Mouse (Mus musculus) liver, postnatal 0 days (tissue): ENCODE results near the gene Tmem176b.

Source experiments
- CTCF ChIP-seq: sonication (generic); IDR thresholded peaks from 2 replicates; pipeline ENCODE4 v1.5.1; 2016; ENCODE audit warnings: antibody characterized with exemption, low read depth
- EP300 ChIP-seq: IDR thresholded peaks from 2 replicates; pipeline ENCODE4 v1.6.1; 2016; ENCODE audit warnings: antibody characterized with exemption, low read depth, mild to moderate bottlenecking

- TF ChIP-seq CTCF (no peak), EP300 (no peak)
These were observed 21.5 kb upstream of the Tmem176b start for GRCm38 (mm10) chr6:48862816-48863215.
